Mouse (Mus musculus): Measurements from ENCODE around the gene Saxo1.

- no peak for TF ChIP-seq GATA1 (IDR thresholded peaks at IDR 0.05; ENCODE audit: low read length)
- TF ChIP-seq TAL1 (IDR thresholded peaks at IDR 0.05; ENCODE audit: low read length), result no peak
Observed at GRCm38 (mm10) chr4:86519953-86520352, 38.2 kb downstream of the Saxo1 start.
